Mouse (Mus musculus): ENCODE results near the gene Med11.
A peak's percentile ranks its signal among the peaks of the same experiment; 100 is the strongest.
"Not testable (repeated sequence)": the region's sequence is repeated elsewhere in the genome, so short reads cannot be mapped to it uniquely, and the experiment has no call there.

The Med11 gene

DNA sequence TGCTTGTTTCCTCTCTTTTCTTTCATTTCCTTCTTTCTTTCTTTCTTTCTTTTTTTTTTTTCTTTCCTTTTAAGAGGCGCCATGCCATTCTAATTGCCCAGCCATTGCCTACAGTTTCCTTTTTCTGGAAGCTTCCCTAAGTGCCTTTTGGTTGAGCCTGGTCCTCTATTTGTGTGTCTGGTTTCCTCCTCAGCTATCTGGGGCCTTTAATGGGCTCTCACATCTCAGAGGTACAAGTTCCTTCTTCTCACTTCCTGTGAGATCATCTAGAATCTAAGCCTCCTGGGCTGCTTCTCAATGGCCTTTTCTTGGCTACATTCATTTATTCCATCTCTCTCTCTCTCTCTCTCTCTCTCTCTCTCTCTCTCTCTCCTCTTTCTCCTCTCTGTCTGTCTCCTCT, 4.3 kb upstream of the Med11 start:
- DNase-seq (ENCODE audit: low spot score) = no peak

DNA sequence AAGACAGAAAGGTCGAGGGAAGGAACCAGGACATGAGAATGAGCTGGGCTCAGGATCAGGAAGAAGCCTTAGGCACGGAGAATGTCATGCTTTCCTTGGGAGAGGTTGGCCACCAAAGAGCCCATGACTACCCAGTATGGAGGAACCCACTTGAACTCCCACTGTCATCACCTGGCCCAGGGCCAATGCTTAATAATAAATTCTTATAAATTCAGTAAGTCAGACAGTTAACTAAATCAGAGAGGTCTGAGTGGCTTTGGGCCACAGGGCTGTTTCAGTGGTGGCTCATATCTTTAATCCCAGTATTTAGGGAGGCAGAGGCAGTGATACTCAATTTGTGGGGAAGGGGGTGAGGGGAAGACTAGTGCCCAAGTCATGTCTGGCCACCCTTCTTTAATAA, 793 bp upstream of the Med11 start:
- no peak for DNase-seq (ENCODE audit: low spot score)

DNA sequence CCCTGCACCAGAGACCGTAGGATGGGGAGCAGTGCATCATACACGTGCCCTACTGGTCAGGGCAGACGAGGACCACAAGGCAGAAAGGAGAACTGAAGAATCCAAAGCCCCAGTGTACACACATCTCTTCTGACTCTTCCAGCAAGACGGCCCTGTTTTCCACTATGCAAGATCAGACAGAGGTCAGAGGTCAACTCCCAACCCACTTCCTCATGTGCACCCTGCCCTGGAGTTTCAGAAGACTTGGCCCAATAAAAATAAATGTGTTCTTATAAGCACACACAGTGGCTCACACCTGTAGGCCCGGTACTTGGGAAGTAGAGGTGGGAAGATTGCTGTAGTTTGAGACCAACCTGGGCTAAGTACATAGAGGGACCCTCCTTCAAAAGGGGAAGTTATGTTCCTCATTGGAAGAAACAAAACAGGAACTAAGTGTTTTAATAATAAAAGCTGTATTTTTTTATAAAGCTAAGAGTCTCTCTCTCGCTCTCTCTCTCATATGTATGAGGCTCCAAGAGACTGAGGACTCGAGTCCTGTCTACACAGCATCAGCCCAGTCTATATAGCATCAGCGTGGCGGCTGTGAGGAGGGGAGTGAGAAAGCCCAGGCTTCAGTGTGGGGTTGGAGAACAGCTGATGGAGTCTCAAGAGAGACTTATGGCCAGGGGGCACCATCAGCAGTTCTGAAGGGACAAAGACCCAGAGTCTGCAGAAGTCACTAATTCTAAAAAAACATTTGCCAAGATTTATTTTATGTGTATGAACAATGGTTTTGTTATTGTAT, 1.7 kb downstream of the Med11 start:
- no peak for DNase-seq (ENCODE audit: low spot score)

DNA sequence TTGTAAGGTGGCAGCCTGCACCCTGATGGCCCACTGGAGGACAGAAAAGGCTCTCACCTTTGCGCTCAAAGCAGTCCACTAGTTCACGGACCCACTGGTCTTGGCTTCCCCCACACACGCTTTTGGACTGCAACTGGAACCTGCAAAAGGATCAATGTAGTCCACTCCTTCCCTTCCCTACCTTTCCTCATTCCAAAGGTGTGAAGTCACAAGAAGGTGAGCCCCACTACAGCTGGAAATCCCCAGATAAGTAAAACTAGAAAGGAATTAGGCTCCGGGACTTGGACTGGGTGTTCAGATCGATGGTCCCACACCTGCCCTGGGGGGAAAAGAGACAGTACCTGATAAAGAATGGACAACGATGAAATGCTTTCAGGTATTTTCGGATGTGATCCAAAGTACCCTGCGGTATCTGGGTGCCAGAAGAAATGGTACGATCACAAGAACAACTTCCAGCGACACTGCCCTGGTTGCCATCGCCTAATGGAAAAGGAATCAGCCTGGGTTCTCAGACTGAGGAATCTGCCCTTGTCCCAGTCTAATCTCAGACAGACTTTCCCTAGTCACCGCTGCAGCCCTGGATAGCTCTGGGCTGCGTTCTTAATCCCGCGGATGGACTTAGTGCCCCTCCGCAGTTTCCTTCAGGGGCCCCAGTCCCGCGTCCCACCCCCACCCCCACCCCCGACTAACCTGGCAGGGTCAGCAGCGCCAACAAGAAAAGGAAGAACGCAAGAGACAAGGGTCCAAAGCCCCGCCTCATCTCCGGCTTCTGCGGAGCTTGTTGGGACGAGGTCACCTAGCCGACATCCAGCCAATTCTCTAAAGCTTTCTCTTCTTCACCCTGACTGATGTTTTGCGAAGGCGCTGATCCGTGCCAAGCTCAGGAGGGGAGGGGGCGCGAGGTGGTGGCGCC, 7.2 kb downstream of the Med11 start, which contains the start of gene Zmynd15:
TSS of gene Zmynd15 (plus strand) at position 746 of the 913 bp plus-strand sequence.
- peak; percentile 31 for DNase-seq (ENCODE audit: low spot score)

DNA sequence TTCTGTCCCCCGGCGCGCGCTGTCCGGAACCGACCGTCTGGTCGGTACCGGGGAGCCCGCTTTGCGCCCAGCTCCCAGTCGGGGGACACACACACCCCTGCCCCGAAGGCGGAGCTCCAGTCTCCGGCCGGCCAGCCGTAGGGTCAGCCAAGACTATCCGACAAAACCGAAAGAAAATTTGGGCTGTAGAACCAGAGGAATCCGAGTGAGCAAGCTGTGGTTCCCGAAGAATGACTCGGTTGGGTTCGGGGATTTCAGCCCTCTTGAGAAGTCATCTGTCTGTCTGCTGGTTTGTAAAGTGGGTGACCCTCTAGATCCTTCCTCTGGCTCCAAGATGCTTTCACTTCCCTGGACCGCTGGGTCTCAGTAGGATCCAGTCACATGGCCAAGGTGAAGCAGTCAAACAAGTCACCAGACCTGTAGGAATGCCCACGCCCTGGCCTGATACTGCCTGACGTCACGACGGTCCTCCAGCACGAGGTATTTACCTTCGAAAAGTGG, 7.9 kb downstream of the Med11 start, which contains the start of gene Cxcl16:
TSS of gene Cxcl16 (minus strand) at position 384 of the 501 bp plus-strand sequence.
- DNase-seq (ENCODE audit: low spot score) = peak; percentile 9

DNA sequence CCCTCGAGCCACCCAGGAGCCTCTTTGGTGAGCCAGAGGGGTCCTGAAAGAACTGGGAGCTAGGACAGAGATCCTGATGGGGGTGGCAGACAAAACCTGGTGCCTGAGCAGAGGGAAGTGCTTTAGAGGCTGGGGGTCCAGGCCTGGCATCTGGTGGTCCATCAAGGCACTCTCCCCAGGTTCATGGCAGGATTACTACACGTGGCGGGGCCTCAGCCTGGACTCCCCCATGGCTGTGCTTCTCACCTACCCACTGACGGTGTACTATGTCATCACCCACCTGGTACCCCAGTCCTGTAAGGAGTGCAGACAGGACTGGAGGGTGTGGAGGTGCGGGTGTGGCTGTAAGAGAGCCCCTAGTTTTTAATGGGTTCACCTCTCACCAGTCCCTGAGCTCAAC, 12.3 kb downstream of the Med11 start:
- DNase-seq (ENCODE audit: low spot score) = no peak

DNA sequence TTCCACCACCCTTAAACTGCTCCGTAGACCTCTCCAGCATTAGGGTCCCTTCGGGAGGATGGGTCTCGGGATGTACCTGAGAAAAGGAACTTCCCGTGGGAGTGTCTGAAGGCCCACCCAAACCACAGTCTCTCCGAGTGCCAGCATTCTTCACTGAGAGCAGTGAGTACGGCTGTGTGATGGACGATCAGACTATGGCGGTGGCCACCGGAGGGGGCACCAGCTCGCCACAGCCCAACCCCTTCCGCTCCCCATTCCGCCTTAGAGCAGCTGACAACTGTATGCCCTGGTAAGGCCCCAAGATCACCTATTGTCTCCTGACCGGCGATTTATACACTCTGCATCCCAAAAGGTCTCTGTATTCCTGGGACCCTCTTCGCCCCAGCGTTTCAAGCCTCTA, 13.5 kb downstream of the Med11 start:
- DNase-seq (ENCODE audit: low spot score) = peak; percentile 30

DNA sequence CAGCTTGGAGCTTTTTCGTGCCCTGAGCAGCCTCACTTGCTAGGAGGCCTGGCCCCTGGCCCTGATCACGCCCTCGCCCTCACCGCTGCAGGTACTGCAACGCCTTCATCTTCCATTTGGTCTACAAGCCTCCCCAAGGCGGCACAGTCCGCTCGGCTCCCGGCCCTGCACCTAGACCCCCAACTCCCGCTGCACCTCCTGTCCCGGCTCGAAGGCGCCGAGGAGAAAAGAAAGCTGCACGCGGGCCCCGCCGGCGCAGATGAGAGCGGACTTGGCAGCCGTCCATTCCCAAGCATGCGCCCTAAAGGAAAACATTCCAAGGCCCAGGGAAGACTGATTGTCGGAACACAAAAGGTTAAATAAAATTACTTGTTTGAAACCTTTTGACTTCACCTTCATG, 14.1 kb downstream of the Med11 start:
- peak; percentile 14 for DNase-seq (ENCODE audit: low spot score)

DNA sequence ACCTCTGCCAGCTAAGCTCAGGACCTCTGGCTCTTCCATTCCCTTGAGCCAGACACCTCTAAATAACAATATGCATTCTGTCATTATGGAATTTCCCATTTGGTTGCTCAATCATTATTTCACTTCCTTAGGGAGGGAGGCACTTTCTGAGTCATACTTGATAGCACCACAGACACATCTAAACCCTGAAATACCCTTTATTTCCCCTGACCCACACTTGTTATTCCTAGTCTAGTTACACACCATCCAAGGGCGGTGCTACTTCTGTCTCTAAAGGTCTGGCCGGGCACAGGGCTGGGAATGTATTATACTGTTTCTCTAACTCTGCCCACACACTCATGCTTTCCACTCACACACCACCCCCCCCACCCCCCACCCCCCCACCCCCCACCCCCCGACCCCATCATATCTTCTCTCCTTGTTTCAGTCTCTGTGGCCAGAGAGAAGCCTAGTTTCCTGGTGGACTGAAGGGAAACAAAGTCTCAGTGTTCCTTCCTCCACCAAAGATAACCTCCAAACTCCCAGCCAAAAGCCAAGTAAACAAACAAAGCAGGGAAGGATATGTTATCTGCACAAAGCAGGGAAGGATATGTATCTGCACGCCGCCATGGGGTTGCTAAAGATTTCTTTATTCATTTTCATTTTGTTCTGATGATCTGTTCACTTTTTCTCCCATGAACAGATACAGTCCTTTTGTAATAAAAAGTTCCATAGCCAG, 16.3 kb downstream of the Med11 start:
- DNase-seq (ENCODE audit: low spot score) = no peak

DNA sequence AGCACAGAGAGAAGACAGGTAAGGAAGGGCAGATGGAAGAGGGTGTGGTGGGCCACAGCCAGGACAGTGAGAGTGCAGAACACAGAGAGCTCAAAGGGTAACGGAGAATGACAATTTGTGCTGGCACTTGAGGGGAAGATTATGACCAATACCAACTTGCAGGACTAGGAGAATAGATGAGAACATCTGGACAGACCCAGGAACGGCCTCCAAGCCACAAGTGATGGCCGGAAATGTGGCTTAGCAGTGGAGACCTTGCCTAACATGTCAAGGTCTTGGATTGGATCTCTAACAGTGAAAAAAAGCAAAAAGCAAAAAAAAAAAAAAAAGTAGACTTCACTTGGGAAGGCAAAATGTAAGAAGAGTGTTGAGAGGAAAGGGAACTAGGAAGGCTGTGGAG, 18.0 kb downstream of the Med11 start:
- DNase-seq (ENCODE audit: low spot score) = no peak

DNA sequence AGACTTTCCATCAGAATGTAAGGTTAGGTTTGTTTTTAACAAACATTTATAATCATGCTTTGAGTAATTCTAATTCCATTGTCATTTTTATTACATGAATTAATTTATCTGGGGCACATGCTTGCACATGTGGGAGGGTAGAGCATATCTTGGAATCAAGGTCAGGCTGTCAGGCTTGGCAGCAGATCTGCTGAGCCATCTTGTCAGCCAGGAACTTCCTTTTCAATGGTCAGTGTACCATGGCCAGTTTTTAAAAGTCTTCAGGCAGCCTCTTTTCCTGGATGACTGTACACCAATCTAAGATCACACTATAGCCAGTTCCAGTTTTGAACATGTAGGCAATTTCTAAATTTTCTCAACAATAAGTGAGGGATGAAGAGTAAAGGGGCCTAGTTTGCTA, 21.0 kb downstream of the Med11 start:
- DNase-seq (ENCODE audit: low spot score) = no peak

DNA sequence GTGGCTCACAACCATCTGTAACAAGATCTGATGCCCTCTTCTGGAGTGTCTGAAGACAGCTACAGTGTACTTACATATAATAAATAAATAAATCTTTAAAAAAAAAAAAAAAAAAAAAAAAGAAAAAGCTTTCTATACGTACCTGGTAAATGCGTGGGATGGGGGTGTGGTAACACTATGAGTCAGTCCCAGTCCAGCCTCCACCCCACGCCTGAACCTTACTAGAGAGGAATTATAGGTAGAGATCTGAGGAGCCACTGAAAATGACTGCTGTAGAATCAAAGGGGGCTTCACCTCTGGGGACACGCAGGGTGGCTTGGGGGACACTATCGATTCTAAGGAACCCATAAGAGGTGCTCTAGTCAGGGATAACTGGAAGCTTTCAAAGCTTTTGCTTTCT, 21.6 kb downstream of the Med11 start:
- DNase-seq (ENCODE audit: low spot score) = not testable (repeated sequence)

DNA sequence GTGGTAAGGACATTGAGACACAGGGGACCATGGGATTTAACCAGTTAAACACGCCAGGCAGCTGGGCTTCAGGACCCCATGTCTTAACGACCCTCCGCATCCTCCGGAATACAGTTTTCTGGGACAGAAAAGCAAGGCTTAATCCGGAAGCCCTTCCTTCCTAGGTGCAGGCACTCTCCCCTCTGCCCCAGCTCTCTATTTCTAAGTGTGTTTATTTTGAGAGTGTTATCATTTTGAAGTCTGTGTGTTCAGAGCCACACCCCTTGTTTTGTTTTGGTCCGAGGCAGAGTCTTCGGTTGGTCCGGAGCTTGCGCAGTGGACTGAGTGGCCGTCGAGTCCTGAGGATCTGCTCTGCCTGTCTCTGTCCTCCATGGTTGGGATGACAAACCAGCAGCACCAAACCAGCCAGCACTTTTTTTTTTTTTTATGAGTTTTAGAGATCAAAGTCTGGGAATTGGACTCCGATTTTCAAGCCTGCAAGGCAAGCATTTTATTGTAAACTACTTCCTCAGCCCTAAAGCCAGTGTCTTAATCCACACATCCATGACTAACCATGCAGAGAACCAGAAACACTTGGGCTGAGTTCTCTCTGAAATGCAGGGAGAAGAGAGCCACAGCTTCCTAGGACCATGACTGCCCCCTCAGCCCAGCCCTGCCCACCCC, 23.3 kb downstream of the Med11 start:
- no peak for DNase-seq (ENCODE audit: low spot score)

DNA sequence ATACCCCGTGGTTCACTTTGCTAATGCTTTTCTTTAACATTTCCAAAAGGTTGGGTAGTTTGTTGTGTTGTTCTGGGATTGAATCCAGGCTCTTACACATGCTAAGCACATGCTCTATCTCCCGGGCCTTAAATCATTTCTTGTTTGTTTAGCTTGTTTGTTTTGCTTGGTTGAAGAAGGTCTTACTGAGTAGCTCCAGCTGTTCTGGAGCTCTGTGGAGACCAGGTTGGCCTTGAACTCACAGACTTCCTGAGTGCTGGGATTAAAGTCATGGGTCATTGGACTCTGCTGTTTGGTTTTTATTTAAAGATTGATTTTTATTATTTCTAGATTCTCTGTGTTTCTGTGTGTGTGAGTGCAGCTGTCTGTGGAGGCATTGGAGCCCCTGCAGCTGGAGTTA, 33.8 kb downstream of the Med11 start:
- no peak for DNase-seq (ENCODE audit: low spot score)

DNA sequence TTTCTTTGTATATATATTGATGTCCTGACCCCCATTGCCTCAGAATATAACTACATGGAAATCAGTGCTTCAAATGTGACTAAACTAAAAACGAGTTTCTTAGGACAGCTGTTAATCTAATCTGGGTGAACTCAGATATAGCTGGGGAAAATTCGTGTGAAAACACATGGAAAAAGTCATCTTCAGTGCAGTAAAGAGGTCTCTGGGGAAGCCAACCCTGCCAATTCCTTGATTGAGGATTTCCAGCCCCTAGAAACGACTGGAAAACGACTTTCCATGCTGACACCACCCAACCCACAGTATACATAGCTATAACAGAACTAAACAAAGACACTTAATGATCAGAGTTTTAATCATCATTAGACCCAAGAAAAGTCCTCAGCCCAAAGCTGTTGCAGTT, 36.1 kb downstream of the Med11 start:
- no peak for DNase-seq (ENCODE audit: low spot score)

DNA sequence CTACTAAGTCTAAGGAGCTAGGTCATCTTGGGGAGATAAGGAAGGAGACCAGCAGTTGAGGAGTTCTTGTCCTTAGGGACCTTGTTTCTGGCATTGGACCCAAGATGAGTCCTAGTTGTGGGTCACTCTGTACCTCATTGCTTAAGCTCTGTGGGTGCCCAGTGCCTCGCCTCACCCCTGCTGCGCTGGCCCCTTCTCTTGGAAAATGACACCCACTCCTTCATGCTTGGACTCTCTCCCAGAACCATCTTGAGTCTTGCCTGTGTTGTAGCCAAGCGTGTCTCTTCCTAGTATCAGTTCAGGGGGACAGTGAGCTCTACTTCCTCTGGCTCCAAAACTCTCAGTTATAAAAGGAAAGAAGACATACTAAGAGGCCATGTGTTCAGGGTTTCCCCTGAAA, 37.4 kb downstream of the Med11 start:
- no peak for DNase-seq (ENCODE audit: low spot score)

DNA sequence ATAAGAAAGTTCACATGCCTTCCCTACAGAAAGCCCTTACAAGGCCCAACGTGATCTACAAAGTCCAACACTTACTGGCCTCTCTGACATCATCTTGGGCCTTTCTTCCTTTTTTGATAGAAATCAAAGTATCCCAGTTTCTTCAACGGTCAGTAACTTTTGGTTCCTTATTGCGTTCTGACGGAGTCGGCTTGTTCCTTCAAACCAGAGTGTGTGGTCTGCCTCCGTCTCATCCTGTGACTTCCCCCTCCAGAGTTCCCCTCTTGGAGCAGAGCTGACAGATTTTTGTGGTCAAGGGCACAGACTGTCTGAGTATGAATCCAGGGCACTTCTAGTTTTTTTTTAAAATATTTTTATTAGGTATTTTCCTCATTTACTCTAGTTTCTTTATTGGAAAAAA, 38.0 kb downstream of the Med11 start:
- DNase-seq (ENCODE audit: low spot score) = no peak

DNA sequence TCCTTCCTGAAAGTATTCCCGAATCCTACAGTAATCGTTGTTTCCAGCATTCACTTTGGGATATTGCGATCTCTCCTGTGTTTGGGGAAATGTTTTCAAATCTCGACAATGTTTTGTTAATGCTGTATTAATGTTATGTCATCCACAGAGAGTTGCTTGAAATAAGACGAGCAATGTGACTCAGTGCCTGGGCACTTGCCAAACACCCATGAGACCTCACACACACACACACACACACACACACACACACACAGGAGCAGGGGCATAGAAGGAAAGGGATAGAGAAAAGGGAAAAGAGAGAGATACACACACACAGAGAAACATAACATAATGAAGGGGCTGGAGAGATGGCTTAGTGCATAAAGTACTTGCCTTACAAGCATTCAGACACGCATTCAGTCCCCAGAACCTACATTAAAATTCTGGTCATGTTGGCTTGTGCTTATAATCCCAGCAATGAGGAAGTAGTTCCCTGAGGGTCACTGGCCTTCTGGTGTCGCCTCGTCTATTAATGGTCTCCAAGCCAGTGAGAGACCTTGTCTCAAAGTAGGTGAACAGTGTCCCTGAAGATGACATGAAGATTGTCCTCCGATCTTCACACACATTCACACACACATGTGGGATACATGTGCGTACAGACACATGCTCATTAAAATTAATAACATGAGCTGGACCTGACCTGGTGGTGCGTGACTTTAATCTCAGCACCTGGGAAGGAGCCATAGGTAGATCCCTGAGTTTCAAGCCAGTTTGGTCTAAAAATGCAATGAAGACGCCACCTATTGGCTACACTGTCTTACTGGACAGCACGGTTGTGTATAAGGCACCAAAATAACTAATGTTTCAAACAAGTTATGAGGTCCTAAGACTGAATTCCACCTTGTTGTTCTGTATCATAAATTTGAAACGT, 48.1 kb downstream of the Med11 start:
- DNase-seq (ENCODE audit: low spot score) = no peak

DNA sequence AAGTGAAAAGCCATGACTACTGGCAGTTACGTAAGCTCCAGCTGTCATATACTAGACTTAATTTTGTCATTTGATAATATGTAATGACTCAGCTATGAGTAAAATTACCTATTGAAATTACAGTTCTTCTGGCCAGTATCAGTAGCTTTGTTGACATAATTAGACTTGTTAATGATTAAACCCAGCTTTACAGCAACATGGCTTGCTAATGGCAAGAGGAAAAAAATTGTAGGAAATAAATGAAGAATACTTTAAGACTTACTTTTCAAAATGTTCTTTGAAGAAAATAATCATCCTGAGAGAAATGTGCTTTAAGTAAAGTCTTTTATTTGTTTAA, 48.7 kb downstream of the Med11 start:
- DNase-seq (ENCODE audit: low spot score) = no peak

DNA sequence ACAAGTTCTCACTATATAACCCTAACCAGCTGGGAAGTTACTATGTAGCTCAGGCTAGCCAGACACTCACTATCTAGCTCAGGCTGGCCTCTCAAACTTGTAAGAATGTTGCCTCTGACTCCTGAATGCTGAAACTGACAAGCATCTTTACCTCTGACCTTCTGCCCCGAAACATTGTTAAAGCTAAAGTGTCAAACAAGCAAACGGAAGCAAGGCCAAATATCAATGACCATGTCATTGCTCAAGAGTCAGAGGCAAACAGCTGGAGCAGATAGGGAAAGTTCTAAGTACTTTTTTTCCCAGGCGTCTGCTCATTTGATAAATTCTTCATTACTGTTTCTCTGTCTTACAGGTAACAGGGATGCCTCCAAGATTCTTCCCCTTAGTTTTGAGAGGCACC, 50.3 kb downstream of the Med11 start:
- DNase-seq (ENCODE audit: low spot score) = no peak

Measured in embryo, embryonic 10.5 days (tissue).